Comparison of ENCODE assay signal across 19 mouse cellular contexts in genomic region chr5:65475806-65476205, GRCm38 (mm10). TPM values are rescaled to one million over a fixed set of nuclear protein-coding genes. Genes with fewer than 3 reads are reported as not detected.
DNase-seq lines count a peak whose midpoint lies in the region; ATAC-seq and TF ChIP-seq lines count a peak whose summit lies in the region.
"Had no signal": no experiment of that assay in that cellular context is flagged by ENCODE, and none has a peak within 500 bp of the region (broad histone marks: within the 10 kb centered on the region; RNA-seq: fewer than 3 reads in every experiment).

No protein-coding gene starts in this region.

- no peak overlapping the region for H3K4me2 ChIP-seq in liver, postnatal 0 days (ENCODE audit: low read depth, low read length)
- no peak overlapping the region for H3K4me2 ChIP-seq in hindbrain, embryonic 14.5 days (replicated peaks)
- H3K4me2 ChIP-seq: heart, embryonic 11.5 days had no signal

- ATAC-seq in liver, postnatal 0 days: no peak
- ATAC-seq in hindbrain, embryonic 14.5 days (ENCODE audit: low FRiP score): no peak
- ATAC-seq: intestine, postnatal 0 days had no signal

- WGBS in liver, postnatal 0 days (ENCODE audit: insufficient replicate concordance): 30% methylated on average over 2 of the region's 2 CpGs
- 87% methylated on average over 2 of the region's 2 CpGs for WGBS in hindbrain, embryonic 14.5 days

- H3K27me3 ChIP-seq in liver, postnatal 0 days (ENCODE audit: insufficient read depth, low read length): no peaks in the 10 kb centered on the region
- H3K27me3 ChIP-seq in hindbrain, embryonic 14.5 days (ENCODE audit: control insufficient read depth, insufficient read depth, low read length): no peaks in the 10 kb centered on the region

- H3K9ac ChIP-seq in liver, postnatal 0 days (replicated peaks): no peak overlapping the region
- H3K9ac ChIP-seq in hindbrain, embryonic 14.5 days: no peak overlapping the region

- no peak for TF ChIP-seq EP300 in liver, postnatal 0 days (IDR thresholded peaks at IDR 0.05; ENCODE audit: low read depth)

- no peaks in the 10 kb centered on the region for H3K36me3 ChIP-seq in liver, postnatal 0 days (replicated peaks; ENCODE audit: insufficient read depth, low read length)
- H3K36me3 ChIP-seq in hindbrain, embryonic 14.5 days (replicated peaks; ENCODE audit: control insufficient read depth, insufficient read depth): no peaks in the 10 kb centered on the region; the same call in 1 of the 2 replicates
- H3K36me3 ChIP-seq: forebrain, embryonic 10.5 days; hindbrain, embryonic 10.5 days had no signal

- no peak for TF ChIP-seq CTCF in liver, postnatal 0 days (IDR thresholded peaks at IDR 0.05; ENCODE audit: low read depth)

- H3K4me1 ChIP-seq in liver, postnatal 0 days (ENCODE audit: insufficient read depth): peaks cover 17% of the 10 kb centered on the region
- H3K4me1 ChIP-seq in hindbrain, embryonic 14.5 days (replicated peaks; ENCODE audit: control insufficient read depth, insufficient read depth, low read length): no peaks in the 10 kb centered on the region
- H3K4me1 ChIP-seq: hindbrain, embryonic 10.5 days had no signal

- no peaks in the 10 kb centered on the region for H3K9me3 ChIP-seq in liver, postnatal 0 days (ENCODE audit: low read length)
- no peaks in the 10 kb centered on the region for H3K9me3 ChIP-seq in hindbrain, embryonic 14.5 days (ENCODE audit: control insufficient read depth, low read length)
- H3K9me3 ChIP-seq: forebrain, embryonic 10.5 days; hindbrain, embryonic 10.5 days had no signal

- H3K27ac ChIP-seq in liver, postnatal 0 days (ENCODE audit: low read depth): peak overlapping the region; percentile 69
- H3K27ac ChIP-seq in hindbrain, embryonic 14.5 days: no peak overlapping the region
- H3K27ac ChIP-seq: forebrain, embryonic 10.5 days; hindbrain, embryonic 10.5 days had no signal

- peak; percentile 40 to 59 for DNase-seq in heart, adult 18-20 months
- DNase-seq in heart, adult 11 months: no peak
- DNase-seq in 3T3-L1 (ENCODE audit: low read depth, low spot score): peak; percentile 66
- peak; percentile 41 for DNase-seq in adipocyte (ENCODE audit: low spot score)
- peak; percentile 35 for DNase-seq in liver, postnatal 0 days
- no peak for DNase-seq in hindbrain, embryonic 14.5 days (ENCODE audit: low spot score)
- no peak for DNase-seq in urinary bladder, postnatal 4 days (ENCODE audit: low spot score in 2 of 2)
- no peak for DNase-seq in right cerebral cortex, adult 2 months (ENCODE audit: low spot score in 2 of 2)
- DNase-seq: cerebellum, adult 8-10 months; lung, postnatal 10 days; midbrain, embryonic 14.5 days; retina, postnatal 1 day; thymus, adult 18-20 months had no signal

- H3K4me3 ChIP-seq in liver, postnatal 0 days (ENCODE audit: low read depth, low read length): no peak overlapping the region
- no peak overlapping the region for H3K4me3 ChIP-seq in hindbrain, embryonic 14.5 days (replicated peaks; ENCODE audit: low read length)
- H3K4me3 ChIP-seq: forebrain, embryonic 10.5 days; hindbrain, embryonic 10.5 days had no signal

RNA-seq across cellular contexts. Expression of gene Gm43552, which starts 16.8 kb away (rescaled TPM):
- 1 to 10 TPM in 1 of 2 experiments, not detected in 1; 4.0 TPM for total RNA-seq in heart, adult 18-20 months (2021)
- 1.4 TPM in 1 of 2 replicates, not detected in the other for polyA plus RNA-seq in liver, postnatal 0 days (2015; fragmentation: Nextera tagmentation; extraction: Ambion mirVana)
- not detected in 2 replicates for polyA plus RNA-seq in hindbrain, embryonic 14.5 days (2014; fragmentation: Nextera tagmentation; extraction: Ambion mirVana)
- polyA plus RNA-seq: forebrain, embryonic 10.5 days; heart, embryonic 11.5 days; hindbrain, embryonic 10.5 days; intestine, postnatal 0 days; limb, embryonic 14.5 days; neural tube, embryonic 14.5 days had no signal

RNA-seq across cellular contexts. Expression of gene Ugdh, which starts 40.1 kb away (rescaled TPM):
- total RNA-seq in heart, adult 18-20 months (2021): 10 to 100 TPM; 14.2 to 22.1 TPM
- 13.0 and 13.5 TPM in 2 replicates for polyA plus RNA-seq in liver, postnatal 0 days (2015; fragmentation: Nextera tagmentation; extraction: Ambion mirVana)
- 40.2 and 46.5 TPM in 2 replicates for polyA plus RNA-seq in hindbrain, embryonic 14.5 days (2014; fragmentation: Nextera tagmentation; extraction: Ambion mirVana)

Comparison
In these comparisons a context has a peak if more than half of its experiments do, and no peak if none do; other contexts are left out.
1. DNase-seq: peak in heart, adult 18-20 months (2 of 2), 3T3-L1 (single experiment), adipocyte (single experiment) and liver, postnatal 0 days (single experiment); none in heart, adult 11 months (single experiment), hindbrain, embryonic 14.5 days (single experiment), urinary bladder, postnatal 4 days (0 of 2) and right cerebral cortex, adult 2 months (0 of 2).